Mouse (Mus musculus) midbrain, embryonic 15.5 days (tissue): ENCODE data around the gene Susd3. TPM values are rescaled to one million over a fixed set of nuclear protein-coding genes. Genes with fewer than 3 reads are reported as not detected.

Source experiments
- ATAC-seq: fragments of 200-750 bp; cut with Nextera tagmentation; replicated peaks from 2 replicates; pipeline ENCODE4 v1.8.0; 2017; ENCODE audit warnings: moderate TSS enrichment
- H3K27ac ChIP-seq: fragments of 300-500 bp; sonication (generic); 2 replicates; pipeline ENCODE4 v1.5.1; 2015; ENCODE audit warnings: mild to moderate bottlenecking, inconsistent platforms
- H3K27me3 ChIP-seq: fragments of 300-500 bp; sonication (generic); replicated peaks from 2 replicates; pipeline ENCODE4 v1.6.1; 2015; ENCODE audit warnings: inconsistent platforms
- H3K36me3 ChIP-seq: fragments of 300-500 bp; sonication (generic); replicated peaks from 2 replicates; pipeline ENCODE4 v1.6.1; 2015; ENCODE audit warnings: inconsistent platforms
- H3K4me1 ChIP-seq: fragments of 300-500 bp; sonication (generic); 2 replicates; pipeline ENCODE4 v1.6.1; 2015; ENCODE audit warnings: inconsistent platforms
- H3K4me2 ChIP-seq: fragments of 300-500 bp; sonication (generic); 2 replicates; pipeline ENCODE4 v1.6.1; 2015; ENCODE audit warnings: inconsistent platforms, mild to moderate bottlenecking, moderate library complexity
- H3K4me3 ChIP-seq: fragments of 300-500 bp; sonication (generic); 2 replicates; pipeline ENCODE4 v1.5.1; 2015; ENCODE audit warnings: mild to moderate bottlenecking, inconsistent platforms
- H3K9ac ChIP-seq: fragments of 300-500 bp; sonication (generic); 2 replicates; pipeline ENCODE4 v1.6.1; 2015; ENCODE audit warnings: mild to moderate bottlenecking, inconsistent platforms
- H3K9me3 ChIP-seq: fragments of 300-500 bp; sonication (generic); 2 replicates; pipeline ENCODE4 v1.6.1; 2016; ENCODE audit warnings: inconsistent platforms
- WGBS: fragments of 180-500 bp; shearing (Covaris S2); methylation state at CpG from one replicate; pipeline ENCODE4 v1.1.7; 2015; ENCODE audit warnings: mixed read lengths; 5-methylcytosine and 5-hydroxymethylcytosine counted together
- polyA plus RNA-seq: library from polyadenylated mRNA; unstranded; fragments of >200 nt; fragmentation: Nextera tagmentation; extraction: Ambion mirVana; gene quantifications from 2 replicates; pipeline ENCODE4 v1.2.1, GENCODE M21; 2015

Gene Susd3
- polyA plus RNA-seq, 1 experiment from 2014 or later: 0.54 TPM

DNA sequence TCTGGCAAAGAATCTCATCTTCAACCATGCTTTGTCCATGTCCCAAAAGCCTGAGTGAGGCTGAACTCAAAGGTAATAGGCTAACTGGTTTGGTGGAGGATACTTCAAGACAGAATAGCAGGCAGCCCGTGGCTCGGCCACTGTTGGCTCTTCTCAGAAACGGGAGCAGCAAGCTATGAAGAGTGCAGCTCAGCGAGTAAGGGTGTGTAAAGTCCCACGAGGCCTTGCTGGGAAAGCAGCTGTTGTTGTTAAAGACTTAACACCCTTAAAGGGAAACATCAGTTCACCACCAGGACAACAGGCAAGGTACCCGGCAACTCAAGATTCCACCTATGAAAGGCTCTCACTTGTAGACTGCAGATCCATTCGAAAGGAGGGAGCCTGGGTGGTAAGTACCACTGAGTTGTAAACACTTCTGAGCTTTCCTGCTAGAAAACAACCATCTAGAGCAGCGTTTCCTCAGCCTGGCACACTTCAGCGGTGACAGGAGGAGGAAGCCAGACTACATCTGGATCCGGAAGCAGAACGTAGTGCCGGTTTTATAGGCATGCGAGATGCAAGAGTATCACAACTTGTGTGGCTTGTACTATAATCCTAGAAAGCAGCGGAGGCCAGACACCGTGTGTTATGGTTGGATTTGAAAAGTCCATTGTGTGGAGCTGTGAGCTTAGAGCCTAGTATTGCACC lies 11.7 kb upstream of the Susd3 start:
- Histone ChIP-seq H3K9ac (no peak overlapping the region), H3K4me2 (no peak overlapping the region), H3K9me3 (no peaks in the 10 kb centered on the region), H3K4me1 (no peaks in the 10 kb centered on the region), H3K36me3 (no peaks in the 10 kb centered on the region), H3K27me3 (no peaks in the 10 kb centered on the region), H3K27ac (no peak overlapping the region), H3K4me3 (no peak overlapping the region)
- WGBS: 81% methylated on average over 15 of the region's 15 CpGs
- no peak for ATAC-seq

DNA sequence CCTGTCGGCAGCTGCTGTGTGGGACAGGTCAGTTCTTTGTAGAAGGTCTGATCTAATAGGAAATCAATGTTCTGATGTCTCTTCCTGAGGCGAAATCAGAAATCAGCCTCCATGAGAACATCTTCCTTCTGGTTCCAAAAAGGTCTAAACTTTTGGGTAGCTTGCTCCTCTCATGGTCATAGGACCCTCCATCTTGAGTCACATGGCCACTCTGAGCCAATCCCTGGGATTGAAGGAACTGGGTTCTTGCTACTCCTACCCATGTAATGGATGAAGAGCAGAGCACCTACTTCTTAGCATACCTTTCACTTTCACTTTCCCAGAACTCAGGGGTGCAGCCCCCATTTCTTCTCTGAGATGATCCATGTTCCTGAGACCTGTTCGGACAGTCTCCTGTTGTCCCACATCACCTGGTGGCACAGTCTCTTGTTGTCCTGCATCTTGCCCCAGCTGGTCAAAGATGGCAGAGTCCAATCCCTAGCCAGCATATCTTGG lies 9.4 kb upstream of the Susd3 start:
- Histone ChIP-seq H3K4me1 (no peaks in the 10 kb centered on the region), H3K36me3 (no peaks in the 10 kb centered on the region), H3K27me3 (no peaks in the 10 kb centered on the region), H3K27ac (no peak overlapping the region), H3K9me3 (no peaks in the 10 kb centered on the region), H3K4me2 (no peak overlapping the region), H3K9ac (no peak overlapping the region), H3K4me3 (no peak overlapping the region)
- 83% methylated on average over 3 of the region's 3 CpGs for WGBS
- ATAC-seq: no peak

DNA sequence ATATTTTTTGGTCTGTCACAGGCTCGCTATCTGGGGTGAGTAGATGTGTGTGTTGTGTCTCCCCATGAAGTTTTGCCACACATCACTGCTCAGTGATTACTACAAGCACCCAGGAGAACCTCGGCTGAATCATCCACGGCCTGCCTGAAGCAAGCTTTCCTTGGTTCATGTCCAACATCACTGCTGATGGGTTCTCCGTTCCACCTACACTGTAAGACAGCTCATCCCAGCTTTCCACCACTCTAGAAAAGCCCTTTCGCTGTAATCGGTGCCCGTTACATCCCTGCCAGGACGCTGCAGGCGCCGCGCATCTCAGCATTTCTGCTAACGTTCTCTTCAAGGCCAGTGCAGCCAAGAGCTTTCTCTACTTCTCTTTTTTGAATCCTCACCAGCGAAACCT lies 4.2 kb upstream of the Susd3 start:
- no peak overlapping the region for H3K4me3 ChIP-seq
- H3K9ac ChIP-seq: no peak overlapping the region
- peaks cover 8% of the 10 kb centered on the region for H3K27me3 ChIP-seq
- H3K36me3 ChIP-seq: no peaks in the 10 kb centered on the region
- no peak overlapping the region for H3K4me2 ChIP-seq
- WGBS: 87% methylated on average over 13 of the region's 13 CpGs
- H3K4me1 ChIP-seq: peaks cover 8% of the 10 kb centered on the region
- no peaks in the 10 kb centered on the region for H3K9me3 ChIP-seq
- H3K27ac ChIP-seq: no peak overlapping the region
- ATAC-seq: no peak

DNA sequence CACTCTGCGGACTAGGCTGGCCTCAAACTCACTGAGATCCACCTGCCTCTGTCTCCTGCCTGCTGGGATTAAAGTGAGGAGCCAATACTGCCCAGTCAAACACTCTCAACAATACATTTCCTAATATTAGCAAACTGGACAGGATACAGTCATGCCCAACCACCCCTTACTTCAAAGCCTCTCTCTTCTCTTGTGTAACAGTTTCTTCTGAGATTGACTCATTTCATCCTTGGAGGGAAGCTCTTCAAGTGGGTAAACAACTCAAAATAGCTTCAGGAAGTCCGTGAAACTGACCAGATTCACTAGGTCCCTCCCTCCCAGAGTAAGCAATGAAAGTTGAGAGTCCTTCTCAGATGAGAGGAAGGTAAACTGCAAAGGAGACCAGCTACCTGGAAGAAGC lies 3.6 kb upstream of the Susd3 start:
- Histone ChIP-seq H3K4me3 (no peak overlapping the region), H3K27ac (no peak overlapping the region), H3K9ac (no peak overlapping the region), H3K4me1 (peaks cover 10% of the 10 kb centered on the region), H3K36me3 (no peaks in the 10 kb centered on the region), H3K27me3 (peaks cover 15% of the 10 kb centered on the region), H3K9me3 (no peaks in the 10 kb centered on the region), H3K4me2 (no peak overlapping the region)
- no peak for ATAC-seq
- WGBS: 79% methylated on average over 2 of the region's 2 CpGs

- Histone ChIP-seq H3K9ac (no peak overlapping the region), H3K27ac (no peak overlapping the region), H3K27me3 (peaks cover 23% of the 10 kb centered on the region), H3K36me3 (no peaks in the 10 kb centered on the region), H3K9me3 (no peaks in the 10 kb centered on the region), H3K4me2 (no peak overlapping the region), H3K4me1 (peaks cover 10% of the 10 kb centered on the region), H3K4me3 (no peak overlapping the region)
- no peak for ATAC-seq
- 26% methylated on average over 4 of the region's 4 CpGs for WGBS
These were observed 2.4 kb upstream of the Susd3 start for GRCm38 (mm10) chr13:49250716-49251517.

DNA sequence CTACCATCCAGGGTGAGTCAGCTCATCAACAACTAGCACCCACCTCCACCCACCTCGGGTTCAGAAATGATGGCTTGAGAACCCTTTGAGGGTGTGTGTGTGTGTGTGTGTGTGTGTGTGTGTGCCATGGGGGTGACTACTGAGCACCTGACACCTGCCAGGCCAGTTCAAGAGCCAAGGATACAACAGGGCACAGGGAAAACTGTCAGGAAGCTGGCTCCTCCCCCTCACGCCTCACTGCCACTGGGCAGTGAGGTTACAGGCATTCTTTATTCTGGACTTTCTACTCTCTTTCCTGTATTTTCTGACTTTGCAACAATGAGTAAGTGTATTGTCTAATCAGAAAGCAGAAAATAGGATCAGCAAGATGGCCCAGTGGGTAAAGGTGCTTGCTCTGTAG lies 1.1 kb upstream of the Susd3 start:
- H3K4me2 ChIP-seq: no peak overlapping the region
- no peak overlapping the region for H3K9ac ChIP-seq
- peaks cover 23% of the 10 kb centered on the region for H3K27me3 ChIP-seq
- H3K27ac ChIP-seq: no peak overlapping the region
- no peaks in the 10 kb centered on the region for H3K9me3 ChIP-seq
- no peak for ATAC-seq
- WGBS: 77% methylated on average over 2 of the region's 2 CpGs
- no peaks in the 10 kb centered on the region for H3K36me3 ChIP-seq
- H3K4me3 ChIP-seq: no peak overlapping the region
- peaks cover 10% of the 10 kb centered on the region for H3K4me1 ChIP-seq

GRCm38 (mm10) chr13:49248923-49249322 lies 417 bp upstream of the Susd3 start:
- Histone ChIP-seq H3K9ac (no peak overlapping the region), H3K27me3 (peaks cover 23% of the 10 kb centered on the region), H3K36me3 (no peaks in the 10 kb centered on the region), H3K27ac (no peak overlapping the region), H3K9me3 (no peaks in the 10 kb centered on the region), H3K4me1 (peaks cover 10% of the 10 kb centered on the region), H3K4me3 (no peak overlapping the region), H3K4me2 (no peak overlapping the region)
- no peak for ATAC-seq
- WGBS: 65% methylated on average over 3 of the region's 3 CpGs

DNA sequence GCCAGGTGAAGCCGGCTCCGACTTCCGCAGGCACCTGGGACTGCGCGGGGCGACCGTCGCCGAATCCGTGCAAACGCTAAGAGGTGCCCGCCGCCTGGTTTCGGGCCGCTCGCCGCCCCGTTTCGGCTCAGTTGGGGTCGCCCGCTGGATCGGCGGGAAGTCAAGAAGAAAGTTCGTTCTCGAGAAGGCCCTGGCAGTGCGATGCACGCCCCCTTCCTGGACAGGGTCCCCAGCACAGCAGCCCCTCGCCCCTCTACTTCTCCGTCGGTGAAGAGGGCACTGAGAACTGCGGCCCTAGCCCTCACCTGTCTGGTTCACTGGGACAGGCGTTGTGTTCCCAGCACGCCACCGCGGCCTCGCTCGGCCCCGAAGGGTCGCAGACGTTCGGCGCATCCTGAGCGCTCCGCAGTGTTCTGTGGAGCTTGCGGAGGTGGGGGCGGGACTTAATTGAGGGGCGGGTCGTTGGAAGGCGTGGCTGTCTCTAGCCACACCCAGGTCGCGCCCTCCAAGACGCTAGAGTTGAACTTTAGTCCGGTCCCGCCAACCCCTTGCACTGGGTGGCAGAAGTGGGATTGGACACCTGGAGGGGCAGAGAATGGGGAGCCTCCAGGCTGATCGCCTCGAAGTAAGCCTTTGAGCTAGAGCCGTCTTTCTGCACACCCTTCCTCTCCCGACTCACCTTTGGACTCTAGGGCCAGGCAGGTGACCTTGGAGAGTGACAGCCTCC lies 603 bp downstream of the Susd3 start:
- Histone ChIP-seq H3K4me1 (peaks cover 10% of the 10 kb centered on the region), H3K36me3 (no peaks in the 10 kb centered on the region), H3K9me3 (no peaks in the 10 kb centered on the region), H3K27me3 (peaks cover 23% of the 10 kb centered on the region), H3K4me3 (peak overlapping the region; percentile 35), H3K27ac (no peak overlapping the region), H3K4me2 (peak overlapping the region; percentile 57), H3K9ac (no peak overlapping the region)
- peak; percentile 54 for ATAC-seq
- WGBS: 2% methylated on average over 58 of the region's 58 CpGs

DNA sequence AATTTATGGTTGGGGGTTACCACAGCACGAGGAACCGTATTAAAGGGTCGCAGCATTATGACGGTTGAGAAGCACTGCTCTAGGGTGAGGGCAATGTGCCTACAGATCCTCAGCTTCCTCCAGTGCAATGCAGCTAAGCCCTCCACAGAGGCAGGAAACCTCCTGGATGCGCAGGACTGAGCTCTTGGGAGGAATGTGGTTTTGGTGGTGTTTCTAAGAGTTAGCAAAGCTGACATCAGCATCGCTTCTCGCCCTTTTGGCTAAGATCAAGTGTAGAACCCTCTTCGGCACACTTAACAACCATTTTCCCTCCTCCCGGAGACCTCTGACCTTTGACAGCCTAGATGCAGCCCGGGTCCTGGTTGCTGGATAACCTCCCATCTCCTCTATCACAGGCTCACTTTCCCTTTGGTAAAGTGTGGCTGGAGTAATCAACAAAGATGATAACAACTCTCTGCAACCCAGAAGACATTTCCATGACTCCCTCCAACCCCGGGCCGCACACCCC lies 1.2 kb downstream of the Susd3 start:
- H3K36me3 ChIP-seq: no peaks in the 10 kb centered on the region
- H3K4me2 ChIP-seq: peak overlapping the region; percentile 57
- H3K4me1 ChIP-seq: peaks cover 10% of the 10 kb centered on the region
- no peak overlapping the region for H3K27ac ChIP-seq
- H3K9me3 ChIP-seq: no peaks in the 10 kb centered on the region
- 36% methylated on average over 12 of the region's 12 CpGs for WGBS
- H3K4me3 ChIP-seq: peak overlapping the region; percentile 35; the same call in 1 of the 2 replicates
- H3K9ac ChIP-seq: no peak overlapping the region
- peaks cover 23% of the 10 kb centered on the region for H3K27me3 ChIP-seq
- no peak for ATAC-seq

DNA sequence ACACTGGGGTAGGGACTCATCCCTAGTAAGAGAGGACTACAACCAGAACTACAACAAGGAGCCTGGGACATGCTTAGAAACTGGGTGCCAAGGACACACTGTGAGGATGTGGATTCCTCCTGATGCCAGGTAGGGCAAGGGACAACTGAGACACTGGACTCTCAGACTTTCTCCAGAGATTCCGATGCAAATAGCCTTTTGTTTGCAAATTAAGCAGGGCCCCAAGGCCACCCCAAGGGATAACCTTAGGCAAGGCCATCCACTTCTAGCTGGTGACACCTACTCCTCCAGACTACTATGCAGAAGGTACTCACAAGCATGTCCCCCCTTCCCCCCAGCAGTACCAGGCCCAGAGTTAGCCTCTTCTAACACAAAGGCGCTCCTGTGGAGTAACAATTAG lies 1.9 kb downstream of the Susd3 start:
- Histone ChIP-seq H3K9ac (no peak overlapping the region), H3K9me3 (no peaks in the 10 kb centered on the region), H3K36me3 (no peaks in the 10 kb centered on the region), H3K4me2 (no peak overlapping the region), H3K4me1 (peaks cover 10% of the 10 kb centered on the region), H3K27me3 (peaks cover 23% of the 10 kb centered on the region), H3K4me3 (no peak overlapping the region), H3K27ac (no peak overlapping the region)
- 64% methylated on average over 2 of the region's 2 CpGs for WGBS
- ATAC-seq: no peak

GRCm38 (mm10) chr13:49246011-49246410 lies 2.5 kb downstream of the Susd3 start:
- Histone ChIP-seq H3K36me3 (no peaks in the 10 kb centered on the region), H3K4me1 (peaks cover 10% of the 10 kb centered on the region), H3K4me3 (no peak overlapping the region), H3K27me3 (peaks cover 23% of the 10 kb centered on the region), H3K4me2 (no peak overlapping the region), H3K9ac (no peak overlapping the region), H3K27ac (no peak overlapping the region), H3K9me3 (no peaks in the 10 kb centered on the region)
- no peak for ATAC-seq
- WGBS: 77% methylated on average over 3 of the region's 3 CpGs

DNA sequence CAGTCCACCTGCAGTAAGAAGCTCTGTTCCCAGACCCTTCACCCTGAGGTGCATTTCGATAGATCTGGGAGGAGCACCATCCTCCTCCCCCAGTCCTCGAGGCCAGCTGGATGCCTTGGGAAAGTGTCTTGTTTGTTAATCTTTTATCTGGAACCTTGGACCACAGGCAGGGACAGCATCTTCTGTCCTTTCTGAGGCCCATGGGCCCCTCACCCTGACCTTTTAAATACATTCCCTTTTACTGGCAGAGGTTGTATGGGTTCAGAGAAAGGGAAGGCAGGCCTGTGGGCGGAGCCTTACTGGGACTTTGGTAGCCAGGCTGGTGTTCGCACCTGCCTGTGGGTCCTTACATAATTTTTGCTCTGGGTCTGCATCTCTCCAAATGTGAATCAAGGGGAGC lies 3.3 kb downstream of the Susd3 start:
- peaks cover 23% of the 10 kb centered on the region for H3K27me3 ChIP-seq
- no peak for ATAC-seq
- 60% methylated on average over 4 of the region's 4 CpGs for WGBS

More for the DNA sequence above, 3.3 kb downstream of the Susd3 start:
- no peaks in the 10 kb centered on the region for H3K36me3 ChIP-seq
- peaks cover 10% of the 10 kb centered on the region for H3K4me1 ChIP-seq
- no peak overlapping the region for H3K4me3 ChIP-seq
- no peak overlapping the region for H3K4me2 ChIP-seq
- H3K9me3 ChIP-seq: no peaks in the 10 kb centered on the region
- no peak overlapping the region for H3K27ac ChIP-seq
- H3K9ac ChIP-seq: no peak overlapping the region
